Mouse (Mus musculus): ENCODE measurements around the gene Prkar1a. TPM values are rescaled to one million over a fixed set of nuclear protein-coding genes. Genes with fewer than 3 reads are reported as not detected.

Prkar1a gene
- 375 and 395 TPM in 2 replicates for polyA plus RNA-seq (2015; fragmentation: Nextera tagmentation; extraction: Ambion mirVana)

DNA sequence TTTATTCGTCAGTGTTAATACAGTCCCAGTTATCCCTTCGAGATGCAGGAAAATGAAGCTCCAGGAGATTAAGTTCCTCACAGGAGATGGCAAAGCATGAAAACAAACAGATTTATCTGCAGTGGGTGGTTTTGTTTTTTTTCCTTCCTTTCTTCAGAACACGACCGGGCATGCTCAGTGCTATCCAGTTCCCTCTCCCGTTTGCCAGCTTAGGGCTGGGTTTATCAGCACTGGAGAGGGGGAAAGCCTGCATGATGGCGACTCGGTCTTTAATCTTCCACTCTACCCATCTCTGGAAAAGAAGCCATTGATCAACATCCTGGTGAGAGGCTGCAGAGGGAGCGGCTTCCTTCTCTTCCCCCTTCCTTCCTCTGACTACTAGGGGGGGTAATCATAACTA, at the start of gene Prkar1a:
TSS of gene Prkar1a (plus strand) at position 200 of the 400 bp plus-strand sequence.
- H3K4me1 ChIP-seq (ENCODE audit: insufficient read depth, low read length), result peaks cover 39% of the 10 kb centered on the region
- peak within 1 kb of the TSS; percentile 100 for H3K4me3 ChIP-seq (ENCODE audit: low read length)
- H3K27me3 ChIP-seq (ENCODE audit: insufficient read depth, low read length), result no peaks in the 10 kb centered on the region
- no peaks in the 10 kb centered on the region for H3K9me3 ChIP-seq (ENCODE audit: low read length)
- peak within 1 kb of the TSS; percentile 92 for H3K9ac ChIP-seq (replicated peaks; ENCODE audit: low read length)
- peak within 1 kb of the TSS; percentile 91 for H3K4me2 ChIP-seq (replicated peaks; ENCODE audit: low read depth, low read length)
- no peak for ATAC-seq (ENCODE audit: low FRiP score, low TSS enrichment)
- peak within 1 kb of the TSS; percentile 98 for H3K27ac ChIP-seq (ENCODE audit: low read length)
- 25% methylated on average over 8 of the region's 8 CpGs for WGBS
- peaks cover 6% of the 10 kb centered on the region for H3K36me3 ChIP-seq (ENCODE audit: insufficient read depth, low read length)

DNA sequence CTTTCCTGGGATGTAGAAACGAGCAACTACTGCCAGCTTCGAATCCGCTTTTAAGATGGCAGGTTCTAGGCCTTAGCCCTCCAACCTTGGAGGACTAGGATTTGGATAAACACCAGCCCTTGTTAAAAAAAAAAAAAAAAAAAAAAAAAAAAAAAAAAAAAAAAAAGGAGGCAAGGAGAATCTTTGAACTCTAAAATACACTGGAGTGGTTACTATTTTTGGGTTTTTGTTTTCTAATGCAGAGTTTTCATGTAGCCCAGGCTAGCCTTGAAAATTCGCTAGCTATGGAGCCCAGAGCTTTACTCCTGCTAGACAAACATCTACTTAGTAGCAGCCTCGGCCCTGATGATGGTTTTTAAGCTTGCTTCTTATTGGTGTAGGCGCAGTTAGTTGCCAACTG, 41.6 kb upstream of the Prkar1a start:
- Histone ChIP-seq H3K9ac (replicated peaks; ENCODE audit: low read length) (no peak overlapping the region), H3K9me3 (ENCODE audit: low read length) (no peaks in the 10 kb centered on the region), H3K4me3 (ENCODE audit: low read length) (no peak overlapping the region), H3K4me1 (ENCODE audit: insufficient read depth, low read length) (peaks cover 25% of the 10 kb centered on the region), H3K4me2 (replicated peaks; ENCODE audit: low read depth, low read length) (no peak overlapping the region), H3K36me3 (ENCODE audit: insufficient read depth, low read length) (peaks cover 15% of the 10 kb centered on the region), H3K27me3 (ENCODE audit: insufficient read depth, low read length) (no peaks in the 10 kb centered on the region), H3K27ac (ENCODE audit: low read length) (no peak overlapping the region)
- no peak for ATAC-seq (ENCODE audit: low FRiP score, low TSS enrichment)
- WGBS, result 85% methylated on average over 6 of the region's 6 CpGs

DNA sequence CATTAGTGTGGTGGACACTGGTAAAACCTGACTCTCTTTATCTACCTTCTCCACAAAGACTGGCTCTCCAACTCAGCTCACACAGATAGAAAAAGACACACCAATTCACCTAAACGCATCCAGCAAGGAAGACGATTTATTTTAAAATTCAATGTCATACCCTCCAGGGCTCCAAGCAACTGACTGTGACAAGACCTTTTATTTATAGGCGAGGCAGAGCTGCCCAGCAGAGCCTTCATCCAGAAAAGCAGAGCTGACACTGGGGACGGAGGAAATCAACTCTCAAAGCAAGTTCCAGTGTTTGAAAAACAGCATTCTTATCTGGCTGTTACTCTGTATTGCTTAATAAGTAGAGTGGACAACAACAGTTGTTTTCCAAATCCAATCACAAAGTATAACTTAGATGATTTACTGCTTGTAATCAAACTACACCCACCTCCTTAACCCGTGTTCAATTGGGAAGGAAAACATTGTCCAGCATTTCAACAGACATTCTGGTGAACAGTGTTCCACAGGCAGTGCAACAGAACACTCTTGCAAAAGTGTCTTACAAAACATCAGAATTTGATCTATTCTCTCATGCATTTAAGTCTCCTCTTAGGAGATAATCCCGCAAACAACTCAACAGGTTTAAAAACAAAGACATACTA, 40.1 kb upstream of the Prkar1a start:
- H3K27me3 ChIP-seq (ENCODE audit: insufficient read depth, low read length), result peaks cover 5% of the 10 kb centered on the region; the same call in 1 of the 2 replicates
- no peak overlapping the region for H3K27ac ChIP-seq (ENCODE audit: low read length)
- no peak for ATAC-seq (ENCODE audit: low FRiP score, low TSS enrichment)
- 0 out of 2 replicates have a peak, but pooled peaks cover under 1% of the 10 kb centered on the region for H3K36me3 ChIP-seq (ENCODE audit: insufficient read depth, low read length)
- no peaks in the 10 kb centered on the region for H3K9me3 ChIP-seq (ENCODE audit: low read length)
- H3K9ac ChIP-seq (replicated peaks; ENCODE audit: low read length), result no peak overlapping the region
- peaks cover 26% of the 10 kb centered on the region for H3K4me1 ChIP-seq (ENCODE audit: insufficient read depth, low read length)
- WGBS, result 33% methylated on average over 6 of the region's 6 CpGs
- no peak overlapping the region for H3K4me3 ChIP-seq (ENCODE audit: low read length)
- no peak overlapping the region for H3K4me2 ChIP-seq (replicated peaks; ENCODE audit: low read depth, low read length)

DNA sequence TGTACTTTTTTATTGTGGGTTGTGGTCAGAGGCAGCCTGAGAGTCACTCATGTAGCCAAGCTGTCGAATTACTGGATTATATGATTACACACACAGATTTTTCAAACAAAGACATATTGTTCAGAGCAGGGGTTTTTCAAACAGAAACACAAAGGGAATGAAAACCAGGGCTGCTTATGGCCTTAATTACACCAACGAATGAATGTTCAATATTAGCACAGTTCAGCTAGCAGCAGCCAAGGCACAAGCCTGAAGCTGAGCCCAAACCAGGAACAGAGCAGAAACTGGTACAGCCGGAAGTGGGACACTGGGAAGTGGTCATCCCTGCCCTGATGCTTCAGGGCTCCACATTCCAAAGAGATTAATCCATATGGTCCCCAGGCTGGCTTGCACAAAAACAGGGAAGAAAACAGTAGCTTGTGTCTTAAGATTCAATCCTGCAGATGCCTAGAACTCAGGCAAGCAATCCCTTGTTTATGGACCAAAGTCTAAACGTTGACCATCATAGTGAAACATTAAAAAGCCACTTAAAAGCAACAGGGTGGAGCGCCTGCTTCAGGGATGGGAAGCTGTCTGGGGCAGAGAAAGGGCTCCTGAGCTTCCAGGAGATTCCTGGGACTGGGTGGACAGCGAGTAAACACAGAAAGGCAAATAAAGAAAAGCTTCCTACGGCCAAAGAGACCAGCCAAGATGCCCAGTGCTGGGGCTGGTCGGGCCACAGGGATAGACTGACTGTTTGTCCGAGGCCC, 39.0 kb upstream of the Prkar1a start:
- Histone ChIP-seq H3K27ac (ENCODE audit: low read length) (peak overlapping the region; percentile 86), H3K27me3 (ENCODE audit: insufficient read depth, low read length) (peaks cover 5% of the 10 kb centered on the region; the same call in 1 of the 2 replicates), H3K4me1 (ENCODE audit: insufficient read depth, low read length) (peaks cover 26% of the 10 kb centered on the region), H3K9me3 (ENCODE audit: low read length) (no peaks in the 10 kb centered on the region), H3K9ac (replicated peaks; ENCODE audit: low read length) (peak overlapping the region; percentile 85), H3K4me3 (ENCODE audit: low read length) (peak overlapping the region; percentile 84), H3K4me2 (replicated peaks; ENCODE audit: low read depth, low read length) (peak overlapping the region; percentile 55), H3K36me3 (ENCODE audit: insufficient read depth, low read length) (no peaks in the 10 kb centered on the region)
- 15% methylated on average over 9 of the region's 9 CpGs for WGBS
- ATAC-seq (ENCODE audit: low FRiP score, low TSS enrichment), result no peak

DNA sequence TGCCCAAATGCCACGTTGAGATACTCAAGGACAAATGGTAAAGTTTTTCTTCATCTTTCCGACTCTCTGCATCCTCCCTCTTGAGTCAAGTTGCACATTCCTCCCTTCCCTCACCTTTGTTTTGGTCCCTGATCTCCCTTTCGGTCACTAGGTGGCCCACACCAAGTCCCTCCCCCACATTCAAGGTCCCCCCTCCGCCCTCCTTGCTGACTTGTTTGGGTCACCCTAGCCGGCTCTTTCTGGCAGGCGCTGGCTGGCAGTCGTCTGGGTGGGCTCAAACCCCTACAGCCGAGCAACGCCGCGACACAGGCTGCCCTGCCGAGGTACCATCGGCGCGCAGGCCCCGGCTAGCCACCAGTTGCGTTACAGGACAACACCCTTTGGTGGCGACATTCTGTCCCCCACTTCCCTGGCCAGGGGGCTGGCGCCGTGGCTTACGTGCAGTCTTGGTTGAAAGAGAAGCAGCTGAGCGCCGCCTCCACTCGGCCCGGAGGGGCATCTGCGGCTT, 38.4 kb upstream of the Prkar1a start:
- H3K4me1 ChIP-seq (ENCODE audit: insufficient read depth, low read length), result peaks cover 26% of the 10 kb centered on the region
- peak overlapping the region; percentile 84 for H3K4me3 ChIP-seq (ENCODE audit: low read length)
- H3K36me3 ChIP-seq (ENCODE audit: insufficient read depth, low read length), result no peaks in the 10 kb centered on the region
- H3K4me2 ChIP-seq (replicated peaks; ENCODE audit: low read depth, low read length), result peak overlapping the region; percentile 55
- H3K27me3 ChIP-seq (ENCODE audit: insufficient read depth, low read length), result peaks cover 5% of the 10 kb centered on the region; the same call in 1 of the 2 replicates
- peak overlapping the region; percentile 86 for H3K27ac ChIP-seq (ENCODE audit: low read length)
- under 1% methylated on average over 26 of the region's 26 CpGs for WGBS
- H3K9ac ChIP-seq (replicated peaks; ENCODE audit: low read length), result peak overlapping the region; percentile 85
- no peaks in the 10 kb centered on the region for H3K9me3 ChIP-seq (ENCODE audit: low read length)
- ATAC-seq (ENCODE audit: low FRiP score, low TSS enrichment), result no peak

DNA sequence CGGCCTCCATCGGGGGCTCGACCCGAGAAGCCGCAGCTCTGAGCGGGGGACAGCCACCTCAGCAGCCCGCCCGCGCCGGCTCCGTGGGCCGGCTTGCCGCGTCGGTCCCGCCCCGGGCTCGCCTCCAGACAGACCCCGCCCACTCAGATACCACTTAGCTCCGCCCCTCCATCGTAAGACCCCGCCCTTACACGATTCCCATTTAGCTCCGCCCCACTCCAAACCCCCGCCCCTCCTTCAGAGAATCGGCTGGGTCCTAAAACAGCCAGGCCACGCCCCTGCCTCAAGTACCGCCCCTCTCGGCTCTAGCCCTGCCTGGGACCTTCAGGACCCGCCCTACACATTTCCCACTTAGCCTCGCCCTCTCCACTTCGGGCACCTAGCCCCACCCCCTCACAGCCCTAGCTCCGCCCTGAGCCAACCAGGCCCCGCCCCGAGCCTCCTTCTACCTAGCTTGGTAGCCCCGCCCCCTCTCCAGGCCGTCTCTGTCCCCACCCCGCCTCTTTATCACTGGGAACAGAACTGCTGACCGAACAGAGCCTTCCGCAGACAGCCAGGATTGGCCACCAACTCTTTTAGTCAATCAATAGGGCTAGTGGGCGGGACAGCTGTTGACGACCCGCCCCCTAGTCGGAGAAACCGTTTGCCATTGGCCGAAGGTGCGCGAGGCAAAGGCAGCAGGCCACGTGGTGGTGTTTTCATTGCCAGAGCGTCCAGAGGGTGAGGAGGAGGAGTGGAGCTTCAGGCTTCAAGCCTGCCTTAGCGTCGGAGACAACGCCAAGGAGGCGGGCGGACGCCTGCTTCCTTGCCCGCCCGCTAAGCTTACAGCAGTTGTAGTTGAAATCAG, 37.7 kb upstream of the Prkar1a start, which contains the start of gene Wipi1:
TSS of gene Wipi1 (minus strand) at position 665 of the 847 bp plus-strand sequence.
- Histone ChIP-seq H3K36me3 (ENCODE audit: insufficient read depth, low read length) (no peaks in the 10 kb centered on the region), H3K9ac (replicated peaks; ENCODE audit: low read length) (peak within 1 kb of the TSS; percentile 85), H3K27ac (ENCODE audit: low read length) (peak within 1 kb of the TSS; percentile 86), H3K4me2 (replicated peaks; ENCODE audit: low read depth, low read length) (peak within 1 kb of the TSS; percentile 55), H3K9me3 (ENCODE audit: low read length) (no peaks in the 10 kb centered on the region), H3K4me3 (ENCODE audit: low read length) (peak within 1 kb of the TSS; percentile 84), H3K4me1 (ENCODE audit: insufficient read depth, low read length) (peaks cover 26% of the 10 kb centered on the region), H3K27me3 (ENCODE audit: insufficient read depth, low read length) (peaks cover 5% of the 10 kb centered on the region; the same call in 1 of the 2 replicates)
- WGBS, result under 1% methylated on average over 55 of the region's 58 CpGs
- ATAC-seq (ENCODE audit: low FRiP score, low TSS enrichment), result peak; percentile 97

DNA sequence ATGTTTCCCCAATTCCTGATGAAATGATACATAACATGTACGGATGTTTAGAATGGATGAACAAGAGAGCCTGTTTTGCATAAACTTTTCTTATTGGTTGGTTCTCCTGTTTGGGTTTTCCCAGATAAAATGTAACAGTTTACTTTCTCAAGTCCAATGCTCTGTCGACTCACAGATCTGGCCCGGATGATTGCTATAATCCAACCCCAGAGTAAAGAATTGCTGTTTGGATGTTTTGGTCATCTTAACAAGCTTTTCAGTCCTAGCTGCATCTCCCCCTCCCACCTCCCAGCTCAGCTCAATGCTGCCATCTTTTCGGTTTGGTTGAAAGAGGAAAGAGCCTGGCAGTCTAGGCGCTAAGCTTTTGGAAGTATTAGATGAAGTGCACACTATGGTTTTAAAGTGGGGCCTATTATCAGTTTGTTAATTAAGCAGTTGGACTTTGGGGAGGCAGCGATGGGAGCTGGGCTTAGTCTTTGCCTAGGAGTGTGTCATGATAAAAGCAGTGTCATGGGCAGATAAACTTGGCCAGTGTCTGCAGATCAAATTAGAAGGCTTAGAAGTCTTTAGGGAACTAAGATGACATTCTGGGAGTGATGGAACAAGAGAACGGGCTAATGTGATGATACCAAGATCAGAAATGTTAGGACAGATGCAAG, 36.2 kb upstream of the Prkar1a start:
- Histone ChIP-seq H3K27ac (ENCODE audit: low read length) (no peak overlapping the region), H3K9me3 (ENCODE audit: low read length) (no peaks in the 10 kb centered on the region), H3K4me3 (ENCODE audit: low read length) (no peak overlapping the region), H3K4me1 (ENCODE audit: insufficient read depth, low read length) (peaks cover 26% of the 10 kb centered on the region), H3K9ac (replicated peaks; ENCODE audit: low read length) (0 out of 2 replicates have a peak overlapping the region, but pooled peaks have one; percentile 11), H3K36me3 (ENCODE audit: insufficient read depth, low read length) (no peaks in the 10 kb centered on the region), H3K4me2 (replicated peaks; ENCODE audit: low read depth, low read length) (no peak overlapping the region), H3K27me3 (ENCODE audit: insufficient read depth, low read length) (peaks cover 5% of the 10 kb centered on the region; the same call in 1 of the 2 replicates)
- WGBS, result 66% methylated on average over 7 of the region's 7 CpGs
- no peak for ATAC-seq (ENCODE audit: low FRiP score, low TSS enrichment)

DNA sequence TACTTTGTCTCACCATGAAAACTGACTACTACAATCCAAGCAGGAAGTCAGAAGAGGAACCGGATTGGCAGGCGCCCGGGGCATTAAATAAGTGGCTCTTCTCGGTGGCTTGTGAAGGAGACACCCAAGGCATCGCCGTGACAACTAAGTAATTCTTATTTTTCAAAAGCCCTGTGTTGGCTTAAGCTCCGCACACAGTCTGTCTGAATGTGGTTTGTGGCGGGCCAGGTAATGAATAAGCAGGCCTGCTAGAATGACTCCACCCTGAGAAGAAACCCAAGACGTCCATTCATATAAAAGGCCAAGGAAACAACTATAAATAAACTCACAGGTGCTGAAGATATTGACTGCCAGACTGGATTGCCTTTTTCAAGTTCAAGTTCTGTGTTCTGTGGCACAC, 33.9 kb upstream of the Prkar1a start:
- H3K4me3 ChIP-seq (ENCODE audit: low read length), result no peak overlapping the region
- no peaks in the 10 kb centered on the region for H3K9me3 ChIP-seq (ENCODE audit: low read length)
- H3K4me2 ChIP-seq (replicated peaks; ENCODE audit: low read depth, low read length), result no peak overlapping the region
- no peaks in the 10 kb centered on the region for H3K36me3 ChIP-seq (ENCODE audit: insufficient read depth, low read length)
- H3K4me1 ChIP-seq (ENCODE audit: insufficient read depth, low read length), result peaks cover 10% of the 10 kb centered on the region
- ATAC-seq (ENCODE audit: low FRiP score, low TSS enrichment), result no peak
- H3K27ac ChIP-seq (ENCODE audit: low read length), result no peak overlapping the region
- no peak overlapping the region for H3K9ac ChIP-seq (replicated peaks; ENCODE audit: low read length)
- WGBS, result 68% methylated on average over 9 of the region's 9 CpGs
- peaks cover 5% of the 10 kb centered on the region; the same call in 1 of the 2 replicates for H3K27me3 ChIP-seq (ENCODE audit: insufficient read depth, low read length)

DNA sequence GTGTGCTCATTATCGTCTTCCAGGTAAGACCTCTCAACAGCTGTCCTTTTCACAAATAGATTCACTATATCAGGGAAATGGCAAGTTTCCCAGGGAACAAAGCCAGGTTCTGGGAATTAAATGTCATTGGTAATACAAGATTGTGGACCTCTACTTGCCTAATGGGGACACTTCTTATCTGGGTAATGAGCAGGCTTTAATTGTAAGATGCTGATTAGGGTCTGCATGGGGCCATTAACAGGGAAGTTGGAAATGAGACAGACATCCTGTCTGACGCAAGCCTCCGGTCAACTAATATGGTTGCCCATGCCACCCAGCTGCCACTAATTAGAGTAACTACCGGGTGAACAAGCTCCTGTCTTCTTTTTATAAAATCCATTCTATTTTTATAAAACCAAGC, 32.9 kb upstream of the Prkar1a start:
- Histone ChIP-seq H3K9me3 (ENCODE audit: low read length) (no peaks in the 10 kb centered on the region), H3K4me3 (ENCODE audit: low read length) (no peak overlapping the region), H3K4me1 (ENCODE audit: insufficient read depth, low read length) (peaks cover 8% of the 10 kb centered on the region; the same call in 1 of the 2 replicates), H3K36me3 (ENCODE audit: insufficient read depth, low read length) (no peaks in the 10 kb centered on the region), H3K27me3 (ENCODE audit: insufficient read depth, low read length) (peaks cover 5% of the 10 kb centered on the region; the same call in 1 of the 2 replicates), H3K27ac (ENCODE audit: low read length) (no peak overlapping the region), H3K9ac (replicated peaks; ENCODE audit: low read length) (no peak overlapping the region), H3K4me2 (replicated peaks; ENCODE audit: low read depth, low read length) (no peak overlapping the region)
- WGBS, result 75% methylated on average over 4 of the region's 4 CpGs
- ATAC-seq (ENCODE audit: low FRiP score, low TSS enrichment), result no peak

Measured in kidney, embryonic 16.5 days (tissue).